Mouse (Mus musculus) activated CD4-positive, CD25-positive, alpha-beta regulatory T cell, adult 4 months (primary cell): ENCODE results near the gene Cox14. TPM values are rescaled to one million over a fixed set of nuclear protein-coding genes. Genes with fewer than 3 reads are reported as not detected.
A peak's percentile ranks its signal among the peaks of the same experiment; 100 is the strongest.
"Not testable (repeated sequence)": the region's sequence is repeated elsewhere in the genome, so short reads cannot be mapped to it uniquely, and the experiment has no call there.

ENCODE experiments used
- ATAC-seq: one replicate; pipeline ENCODE4 v1.8.0; 2017
- polyA plus RNA-seq, 2 experiments: library from polyadenylated mRNA; unstranded; fragments of 100-300 nt; shearing (Covaris generic); gene quantifications; one replicate each; pipeline ENCODE4 v1.2.1; 2017

The Cox14 gene
- polyA plus RNA-seq, 2 experiments from 2014 or later = 152 to 189 TPM

- not testable (repeated sequence) for ATAC-seq
Observed at GRCm38 (mm10) chr15:99727039-99727438, 1.6 kb downstream of the Cox14 start.

- no peak for ATAC-seq
Observed at GRCm38 (mm10) chr15:99727525-99727924, 2.1 kb downstream of the Cox14 start.

DNA sequence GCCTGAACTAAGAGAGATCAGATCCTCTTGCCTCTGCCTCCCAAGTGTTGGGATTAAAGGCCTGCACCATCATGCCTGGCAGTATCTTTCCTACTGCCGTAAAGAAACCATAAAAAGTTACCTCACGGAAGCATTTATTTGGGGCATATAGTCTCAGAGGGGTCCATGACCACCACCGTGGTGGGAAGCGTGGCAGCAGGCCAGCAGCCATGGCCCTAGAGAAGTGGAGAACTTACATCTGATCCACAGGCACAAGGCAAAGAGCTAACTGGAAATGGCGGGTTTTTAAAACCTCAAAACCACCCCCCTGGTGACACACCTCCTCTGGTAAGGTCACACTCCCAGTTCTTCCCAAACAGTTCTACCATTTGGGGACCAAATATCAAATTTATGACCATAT lies 2.8 kb downstream of the Cox14 start:
- no peak for ATAC-seq

DNA sequence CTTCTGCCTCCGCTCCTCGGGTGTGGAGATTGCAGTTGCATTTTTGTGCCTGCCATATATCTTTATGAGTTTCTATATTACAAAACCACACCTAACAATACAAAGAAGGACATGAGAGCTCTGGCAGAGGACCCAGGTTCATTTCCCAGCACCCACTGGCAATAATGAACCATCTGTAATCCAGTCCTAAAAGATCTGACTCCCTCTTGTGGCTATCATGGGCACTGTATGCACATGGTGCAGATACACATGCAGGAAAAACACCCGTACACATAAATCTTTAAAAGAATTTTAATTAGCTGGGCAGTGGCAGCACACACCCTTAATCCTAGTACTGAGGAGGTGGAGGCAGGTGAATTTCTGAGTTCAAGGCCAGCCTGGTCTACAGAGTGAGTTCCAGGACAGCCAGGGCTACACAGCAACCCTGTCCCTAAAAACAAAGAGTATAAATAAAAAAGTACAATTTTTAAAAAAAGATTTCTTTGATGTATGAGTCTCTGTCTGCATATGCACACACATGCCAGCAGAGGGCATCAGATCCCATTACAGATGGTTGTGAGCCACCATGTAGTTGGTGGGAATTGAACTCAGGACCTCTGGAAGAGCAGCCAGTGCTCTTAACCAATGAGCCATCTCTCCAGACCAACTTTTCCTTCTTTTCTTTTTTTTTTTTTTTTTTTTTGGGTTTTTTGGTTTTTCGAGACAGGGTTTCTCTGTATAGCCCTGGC lies 3.8 kb downstream of the Cox14 start:
- ATAC-seq = no peak

DNA sequence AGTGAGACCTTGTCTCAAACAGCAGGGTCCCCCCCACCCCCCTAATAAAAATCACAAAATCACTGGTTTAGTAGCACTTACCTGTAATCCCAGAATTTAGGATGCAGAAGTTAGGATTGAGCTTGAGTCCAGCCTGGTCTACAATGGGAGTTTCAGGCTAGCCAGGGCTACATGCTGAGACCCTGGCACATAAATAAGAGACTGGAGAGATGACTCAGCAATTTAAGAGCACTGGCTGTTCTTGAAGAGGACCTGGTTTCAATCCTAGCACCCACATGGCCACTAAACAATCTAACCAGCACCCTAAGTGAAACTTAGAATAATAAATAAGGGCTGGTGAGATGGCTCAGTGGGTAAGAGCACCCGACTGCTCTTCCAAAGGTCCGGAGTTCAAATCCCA lies 5.7 kb downstream of the Cox14 start:
- no peak for ATAC-seq

GRCm38 (mm10) chr15:99731678-99732077 lies 6.3 kb downstream of the Cox14 start:
- ATAC-seq = no peak

- ATAC-seq = no peak
Observed at GRCm38 (mm10) chr15:99733186-99733585, 7.8 kb downstream of the Cox14 start.

GRCm38 (mm10) chr15:99735631-99736030 lies 10.2 kb downstream of the Cox14 start:
- ATAC-seq = no peak

- ATAC-seq = no peak
Observed at GRCm38 (mm10) chr15:99736675-99737074, 11.3 kb downstream of the Cox14 start.

- no peak for ATAC-seq
Observed at GRCm38 (mm10) chr15:99740229-99740628, 14.8 kb downstream of the Cox14 start.

- no peak for ATAC-seq
Observed at GRCm38 (mm10) chr15:99754204-99754603, 28.8 kb downstream of the Cox14 start.

GRCm38 (mm10) chr15:99767467-99767866 lies 42.0 kb downstream of the Cox14 start:
- no peak for ATAC-seq

DNA sequence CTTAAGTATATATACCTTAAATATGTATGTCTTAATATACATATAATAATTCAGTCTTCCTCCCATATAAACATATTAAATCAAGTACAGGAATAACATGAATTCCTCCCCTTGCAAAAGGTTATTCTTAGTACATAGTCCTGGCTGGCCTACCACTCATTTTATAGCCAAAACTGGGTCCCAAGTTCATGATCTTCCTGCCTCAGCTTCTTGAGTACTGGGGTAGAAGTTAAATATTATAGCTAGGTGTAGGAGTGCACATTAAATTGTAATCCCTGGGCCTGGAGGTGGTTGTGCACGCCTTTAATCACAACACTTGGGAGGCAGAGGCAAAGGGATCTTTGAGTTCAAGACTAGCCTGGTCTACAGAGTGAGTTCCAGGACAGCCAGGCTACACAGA lies 43.3 kb downstream of the Cox14 start:
- ATAC-seq = no peak

GRCm38 (mm10) chr15:99771004-99771500 lies 45.6 kb downstream of the Cox14 start:
- ATAC-seq = no peak

DNA sequence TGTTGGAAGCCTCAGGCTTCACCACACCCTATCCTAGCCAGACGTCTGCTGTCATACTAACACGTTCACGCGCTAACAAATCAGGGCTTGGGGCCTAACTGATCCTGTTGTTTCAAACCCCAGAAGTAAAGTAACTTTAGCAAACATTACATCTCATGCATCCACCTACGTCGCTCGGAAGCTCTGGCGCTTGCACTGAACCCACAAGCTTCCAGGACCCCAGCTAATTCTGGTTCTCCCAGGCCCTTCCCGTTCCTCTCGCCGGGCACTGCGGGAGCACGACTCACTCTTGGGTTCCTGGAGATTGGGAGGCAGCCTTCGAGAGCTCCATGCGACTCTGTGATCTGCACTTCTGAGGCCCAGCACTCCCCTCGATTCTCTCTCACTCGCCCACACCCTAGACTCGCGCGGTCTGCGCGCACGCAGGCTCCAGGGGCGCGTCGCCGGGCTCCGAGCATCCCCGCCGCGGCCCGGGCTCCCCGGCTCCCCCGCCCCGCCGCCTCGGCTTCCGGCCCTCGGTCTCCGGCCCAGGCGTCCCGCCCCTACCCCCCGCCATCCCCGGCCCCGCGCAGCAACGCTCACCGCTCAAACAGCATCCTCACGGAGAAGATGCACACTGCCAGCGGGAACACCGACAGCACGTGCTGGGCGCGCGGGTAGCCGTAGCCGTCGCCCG lies 46.3 kb downstream of the Cox14 start:
- peak; percentile 48 for ATAC-seq

GRCm38 (mm10) chr15:99772277-99772880 lies 47.0 kb downstream of the Cox14 start:
- peak; percentile 79 for ATAC-seq

- ATAC-seq = not testable (repeated sequence)
Observed at GRCm38 (mm10) chr15:99772881-99772924, 47.3 kb downstream of the Cox14 start, which contains the start of gene Cers5. TSS of gene Cers5 (minus strand) at chr15:99772885.

DNA sequence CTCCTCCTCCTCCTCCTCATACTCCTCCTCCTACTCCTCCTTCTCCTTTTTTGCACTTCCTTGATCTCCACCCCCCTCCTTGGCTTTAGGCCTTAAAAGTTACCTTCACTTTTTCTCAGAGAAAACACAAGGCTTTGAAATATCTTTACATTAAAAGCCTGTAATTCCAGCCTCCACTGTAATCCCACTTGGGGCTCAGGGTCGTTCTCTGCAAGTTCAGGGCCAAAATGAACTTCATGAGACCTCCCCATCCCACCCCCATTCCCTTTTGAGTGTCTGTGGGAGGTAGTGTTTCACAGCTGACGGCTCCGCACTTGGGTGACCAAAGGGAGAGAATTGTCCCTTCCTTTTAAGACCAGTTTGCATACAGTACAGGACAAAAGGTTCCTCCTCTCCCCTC lies 47.5 kb downstream of the Cox14 start:
- ATAC-seq = no peak

Other genes with a start within 250 kb of the Cox14 start
- under 1 TPM in 1 of 2 experiments, not detected in 1; 0.07 TPM for gene Faim2, start 197.5 kb upstream of the Cox14 start, polyA plus RNA-seq
- not detected for gene Aqp2, start 146.6 kb upstream of the Cox14 start, polyA plus RNA-seq
- gene Aqp5, start 134.8 kb upstream of the Cox14 start, polyA plus RNA-seq = not detected
- not detected for gene Aqp6, start 124.2 kb upstream of the Cox14 start, polyA plus RNA-seq
- 10 to 100 TPM; 33.2 to 33.3 TPM for gene Racgap1, start 74.0 kb upstream of the Cox14 start, polyA plus RNA-seq
- under 1 TPM; 0.22 to 0.32 TPM for gene Asic1, start 55.2 kb upstream of the Cox14 start, polyA plus RNA-seq
- 10 to 100 TPM in 1 of 2 experiments, 1 to 10 TPM in 1; 8.6 to 10.8 TPM for gene Smarcd1, start 23.5 kb upstream of the Cox14 start, polyA plus RNA-seq
- not detected for gene Gm17349, start 20.1 kb upstream of the Cox14 start, polyA plus RNA-seq
- gene Gpd1, start 8.1 kb upstream of the Cox14 start, polyA plus RNA-seq = under 1 TPM; 0.16 to 0.60 TPM
- 10 to 100 TPM; 63.5 to 71.6 TPM for gene Cers5, start 47.3 kb downstream of the Cox14 start, polyA plus RNA-seq
- gene Lima1, start 149.8 kb downstream of the Cox14 start, polyA plus RNA-seq = under 1 TPM; 0.89 to 0.93 TPM
- not detected for gene Fam186a, start 241.4 kb downstream of the Cox14 start, polyA plus RNA-seq
- gene Larp4, start 244.4 kb downstream of the Cox14 start, polyA plus RNA-seq = 10 to 100 TPM; 39.4 to 46.5 TPM